ENCODE assay signal across 12 mouse cellular contexts in genomic region chr12:51871446-51872144, GRCm38 (mm10). TPM values are rescaled to one million over a fixed set of nuclear protein-coding genes. Genes with fewer than 3 reads are reported as not detected.
DNase-seq lines count a peak whose midpoint lies in the region; ATAC-seq lines count a peak whose summit lies in the region.
"Had no signal": no experiment of that assay in that cellular context is flagged by ENCODE, and none has a peak within 500 bp of the region (broad histone marks: within the 10 kb centered on the region; RNA-seq: fewer than 3 reads in every experiment).

No protein-coding gene starts in this region.

- H3K36me3 ChIP-seq in midbrain, embryonic 11.5 days (ENCODE audit: control insufficient read depth, insufficient read depth, low read length) = no peaks in the 10 kb centered on the region
- H3K36me3 ChIP-seq in midbrain, embryonic 16.5 days (ENCODE audit: control insufficient read depth, insufficient read depth, low read length) = no peaks in the 10 kb centered on the region
- H3K36me3 ChIP-seq in liver, embryonic 15.5 days (replicated peaks) = peaks cover 9% of the 10 kb centered on the region

- no peaks in the 10 kb centered on the region for H3K4me1 ChIP-seq in midbrain, embryonic 11.5 days (ENCODE audit: control insufficient read depth, insufficient read depth, low read length)
- H3K4me1 ChIP-seq in midbrain, embryonic 16.5 days (ENCODE audit: control insufficient read depth, insufficient read depth, low read length) = no peaks in the 10 kb centered on the region
- H3K4me1 ChIP-seq in liver, embryonic 15.5 days (replicated peaks) = peaks cover 48% of the 10 kb centered on the region

- no peaks in the 10 kb centered on the region for H3K27me3 ChIP-seq in midbrain, embryonic 11.5 days (ENCODE audit: control insufficient read depth, insufficient read depth, low read length)
- no peaks in the 10 kb centered on the region for H3K27me3 ChIP-seq in midbrain, embryonic 16.5 days (ENCODE audit: control insufficient read depth, insufficient read depth, low read depth, low read length)
- H3K27me3 ChIP-seq in liver, embryonic 15.5 days = no peaks in the 10 kb centered on the region
- H3K27me3 ChIP-seq: CH12.LX had no signal

- no peak overlapping the region for H3K27ac ChIP-seq in midbrain, embryonic 11.5 days (ENCODE audit: low read depth, low read length)
- H3K27ac ChIP-seq in midbrain, embryonic 16.5 days (ENCODE audit: low read length) = no peak overlapping the region
- peak overlapping the region; percentile 10; the same call in 1 of the 2 replicates for H3K27ac ChIP-seq in liver, embryonic 15.5 days (replicated peaks)
- H3K27ac ChIP-seq: midbrain, embryonic 10.5 days had no signal

- H3K9me3 ChIP-seq in midbrain, embryonic 11.5 days (ENCODE audit: control insufficient read depth, low read length) = no peaks in the 10 kb centered on the region
- H3K9me3 ChIP-seq in midbrain, embryonic 16.5 days (replicated peaks; ENCODE audit: control insufficient read depth, low read length, poor library complexity, severe bottlenecking) = no peaks in the 10 kb centered on the region
- H3K9me3 ChIP-seq in liver, embryonic 15.5 days (replicated peaks) = no peaks in the 10 kb centered on the region
- H3K9me3 ChIP-seq: midbrain, embryonic 10.5 days had no signal

- no peak overlapping the region for H3K4me3 ChIP-seq in midbrain, embryonic 11.5 days (ENCODE audit: low read depth, low read length)
- H3K4me3 ChIP-seq in midbrain, embryonic 16.5 days (ENCODE audit: low read depth, low read length) = no peak overlapping the region
- H3K4me3 ChIP-seq in liver, embryonic 15.5 days (replicated peaks) = no peak overlapping the region
- H3K4me3 ChIP-seq: midbrain, embryonic 10.5 days had no signal

- H3K9ac ChIP-seq in midbrain, embryonic 11.5 days (ENCODE audit: low read length) = no peak overlapping the region
- no peak overlapping the region for H3K9ac ChIP-seq in midbrain, embryonic 16.5 days (ENCODE audit: low read depth, low read length)
- H3K9ac ChIP-seq in liver, embryonic 15.5 days = no peak overlapping the region
- H3K9ac ChIP-seq: lung, embryonic 14.5 days had no signal

- peak; percentile 26 for DNase-seq in midbrain, embryonic 11.5 days (ENCODE audit: low spot score, missing footprints)
- peak; percentile 27 for DNase-seq in thymus, postnatal 4 days
- no peak for DNase-seq in adrenal gland, postnatal 4 days (ENCODE audit: low spot score in 2 of 2)
- DNase-seq in right cerebral cortex, postnatal 36 days (ENCODE audit: low spot score in 2 of 2) = no peak
- DNase-seq: adrenal gland, postnatal 36 days; heart, postnatal 10 days; lung, embryonic 14.5 days had no signal

- ATAC-seq in midbrain, embryonic 11.5 days (ENCODE audit: low FRiP score) = no peak
- no peak for ATAC-seq in midbrain, embryonic 16.5 days
- ATAC-seq in activated CD4-positive, CD25-positive, alpha-beta regulatory T cell, adult 4 months = peak; percentile 53
- 0 out of 2 replicates have a peak, but pooled peaks have one; percentile 35 for ATAC-seq in liver, embryonic 15.5 days (ENCODE audit: insufficient read depth)

- WGBS in midbrain, embryonic 11.5 days = 80% methylated on average over 11 of the region's 11 CpGs
- 76% methylated on average over 11 of the region's 11 CpGs for WGBS in midbrain, embryonic 16.5 days
- 26% methylated on average over 11 of the region's 11 CpGs for WGBS in liver, embryonic 15.5 days (ENCODE audit: insufficient replicate concordance)

- no peak overlapping the region for H3K4me2 ChIP-seq in midbrain, embryonic 11.5 days
- H3K4me2 ChIP-seq in midbrain, embryonic 16.5 days (ENCODE audit: low read length) = no peak overlapping the region
- H3K4me2 ChIP-seq in liver, embryonic 15.5 days = no peak overlapping the region
- H3K4me2 ChIP-seq: lung, embryonic 14.5 days had no signal

RNA-seq across cellular contexts. Expression of gene Hectd1, which starts 42.3 kb away (rescaled TPM):
- 30.3 and 35.1 TPM in 2 replicates for polyA plus RNA-seq in midbrain, embryonic 11.5 days (2014; fragmentation: Nextera tagmentation; extraction: Ambion mirVana)
- polyA plus RNA-seq in midbrain, embryonic 16.5 days (2015; fragmentation: Nextera tagmentation; extraction: Ambion mirVana) = 34.1 and 36.2 TPM in 2 replicates
- 10 to 100 TPM; 58.5 to 73.1 TPM for polyA plus RNA-seq in activated CD4-positive, CD25-positive, alpha-beta regulatory T cell, adult 4 months (2017; shearing (Covaris generic))
- 24.0 and 29.4 TPM in 2 replicates for polyA plus RNA-seq in liver, embryonic 15.5 days (2015; fragmentation: Nextera tagmentation; extraction: Ambion mirVana)
- total RNA-seq in adrenal gland, postnatal 4 days (2021) = 100 to 1,000 TPM in 1 of 2 experiments, 10 to 100 TPM in 1; 93.9 to 102 TPM

Comparison
In these comparisons a context has a peak if more than half of its experiments do, and no peak if none do; other contexts are left out.
1. ATAC-seq: peak in activated CD4-positive, CD25-positive, alpha-beta regulatory T cell, adult 4 months (single experiment) and liver, embryonic 15.5 days (single experiment); none in midbrain, embryonic 11.5 days (single experiment) and midbrain, embryonic 16.5 days (single experiment).
2. DNase-seq: peak in midbrain, embryonic 11.5 days (single experiment) and thymus, postnatal 4 days (single experiment); none in adrenal gland, postnatal 4 days (0 of 2) and right cerebral cortex, postnatal 36 days (0 of 2).